Mouse (Mus musculus): ENCODE data around the gene Tfr2.

Gene Tfr2

GRCm38 (mm10) chr5:137537461-137537860, 32.2 kb upstream of the Tfr2 start:
- no peak for DNase-seq (ENCODE audit: low read depth, low spot score)

- DNase-seq (ENCODE audit: low read depth, low spot score) = no peak
These were observed 30.3 kb upstream of the Tfr2 start for GRCm38 (mm10) chr5:137539291-137539801.

- no peak for DNase-seq (ENCODE audit: low read depth, low spot score)
These were observed 28.6 kb upstream of the Tfr2 start for GRCm38 (mm10) chr5:137540991-137541390.

DNA sequence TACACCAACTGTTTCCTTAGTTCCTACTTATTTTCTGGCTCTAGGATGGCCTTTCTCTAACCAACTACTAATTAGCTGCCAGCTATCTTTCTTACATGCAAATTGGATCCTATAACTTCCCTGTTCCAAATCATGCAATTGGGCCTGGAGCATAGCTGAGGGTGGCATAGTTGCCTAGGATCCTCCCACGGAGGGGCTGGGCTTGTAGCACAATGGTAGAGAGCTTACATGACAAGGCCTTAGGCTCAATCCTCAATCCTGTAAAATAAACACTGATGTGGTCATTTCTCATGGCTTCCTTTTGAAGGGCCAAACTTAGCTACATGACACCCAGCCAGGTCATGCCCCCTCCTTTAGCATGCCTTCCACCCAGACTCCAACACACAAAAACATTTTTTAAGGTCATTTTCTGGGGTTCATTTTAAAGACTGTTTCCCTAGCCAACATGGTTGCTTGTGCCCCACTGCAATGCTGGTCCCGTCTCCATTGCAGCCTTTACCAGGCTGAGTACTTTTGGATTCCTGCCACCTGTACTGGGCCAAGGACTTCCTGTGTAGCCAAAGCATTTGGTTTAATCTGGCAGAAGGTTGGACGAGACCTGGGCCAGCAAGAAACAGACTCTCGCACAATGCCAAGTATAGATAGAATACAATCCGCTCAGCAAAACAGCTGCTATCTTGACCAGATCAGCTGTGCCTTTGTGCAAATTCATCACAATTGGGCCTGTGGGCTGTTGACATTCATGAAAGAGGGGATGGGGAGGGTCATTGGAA, 27.7 kb upstream of the Tfr2 start:
- DNase-seq (ENCODE audit: low read depth, low spot score) = no peak

- DNase-seq (ENCODE audit: low read depth, low spot score) = no peak
These were observed 24.7 kb upstream of the Tfr2 start for GRCm38 (mm10) chr5:137544926-137545325.

DNA sequence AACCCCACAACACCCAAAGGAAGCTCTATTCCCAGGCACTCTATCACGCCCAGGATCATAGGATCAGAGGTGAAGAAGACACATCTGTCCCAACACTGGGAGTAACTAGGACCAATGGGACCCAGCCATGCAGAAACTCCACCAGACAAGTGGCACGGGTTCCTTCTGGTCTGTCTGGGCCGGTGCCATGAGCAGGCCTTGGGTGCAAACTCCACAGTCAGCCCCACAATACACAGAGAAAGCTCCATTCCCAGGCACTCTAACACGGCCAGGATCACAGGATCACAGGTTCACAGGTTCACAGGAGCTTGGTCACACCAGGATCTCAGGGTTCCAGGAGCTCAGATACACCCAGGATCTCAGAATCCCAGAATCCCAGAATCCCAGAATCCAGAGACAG, 24.0 kb upstream of the Tfr2 start:
- no peak for DNase-seq (ENCODE audit: low read depth, low spot score)

GRCm38 (mm10) chr5:137549840-137550239, 19.8 kb upstream of the Tfr2 start:
- no peak for DNase-seq (ENCODE audit: low read depth, low spot score)

- no peak for DNase-seq (ENCODE audit: low read depth, low spot score)
These were observed 18.5 kb upstream of the Tfr2 start for GRCm38 (mm10) chr5:137551119-137551518.

GRCm38 (mm10) chr5:137553000-137553399, 16.6 kb upstream of the Tfr2 start:
- DNase-seq (ENCODE audit: low read depth, low spot score) = no peak

- no peak for DNase-seq (ENCODE audit: low read depth, low spot score)
These were observed 16.2 kb upstream of the Tfr2 start, which contains the start of gene Actl6b for GRCm38 (mm10) chr5:137553411-137553837. Gene Actl6b (plus strand): TSS chr5:137553517.

GRCm38 (mm10) chr5:137553898-137554297, 15.7 kb upstream of the Tfr2 start:
- no peak for DNase-seq (ENCODE audit: low read depth, low spot score)

DNA sequence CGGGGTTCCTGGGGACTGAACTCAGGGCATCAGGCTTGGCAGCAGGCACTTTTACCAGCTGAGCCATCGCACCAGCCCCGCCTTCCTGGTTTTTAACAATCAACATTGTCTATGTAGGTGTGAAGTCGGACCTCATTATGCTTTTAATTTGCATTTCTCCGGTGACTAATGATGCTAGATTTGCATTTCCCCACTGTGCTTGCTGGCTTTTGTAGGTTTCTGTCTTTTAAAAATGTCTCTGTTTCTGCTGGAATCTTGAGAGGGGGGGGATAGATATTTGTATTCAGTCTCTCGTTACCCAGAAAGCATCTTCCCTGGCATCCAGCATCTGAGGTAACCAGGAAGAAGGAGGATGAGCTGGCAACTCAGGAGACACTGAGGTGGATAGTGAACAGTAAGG, 8.1 kb upstream of the Tfr2 start:
- DNase-seq (ENCODE audit: low read depth, low spot score) = no peak

GRCm38 (mm10) chr5:137562965-137563364, 6.7 kb upstream of the Tfr2 start:
- no peak for DNase-seq (ENCODE audit: low read depth, low spot score)

- no peak for DNase-seq (ENCODE audit: low read depth, low spot score)
These were observed 3.9 kb upstream of the Tfr2 start for GRCm38 (mm10) chr5:137565744-137566143.

DNA sequence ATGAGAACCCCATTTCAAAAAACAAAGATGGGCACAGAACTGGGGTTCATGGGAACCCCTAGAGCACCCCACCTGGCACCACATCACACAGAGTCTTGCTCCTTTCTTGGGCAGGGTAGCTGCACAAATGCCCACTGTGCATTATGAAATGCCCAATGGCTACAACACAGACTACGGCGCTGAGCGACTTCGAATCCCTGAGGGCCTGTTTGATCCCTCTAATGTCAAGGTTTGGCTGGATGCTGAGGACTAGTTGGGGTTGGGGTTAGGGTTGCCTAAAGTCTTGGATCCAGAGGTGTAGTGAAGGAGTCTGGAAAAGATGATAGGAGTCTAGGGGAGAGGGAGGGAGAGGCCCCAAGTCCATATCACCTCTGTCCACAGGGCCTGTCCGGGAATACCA, 3.2 kb upstream of the Tfr2 start:
- no peak for DNase-seq (ENCODE audit: low read depth, low spot score)

GRCm38 (mm10) chr5:137568223-137568798, 1.3 kb upstream of the Tfr2 start:
- no peak for DNase-seq (ENCODE audit: low read depth, low spot score)

GRCm38 (mm10) chr5:137569031-137569430, 609 bp upstream of the Tfr2 start:
- no peak for DNase-seq (ENCODE audit: low read depth, low spot score)

- no peak for DNase-seq (ENCODE audit: low read depth, low spot score)
These were observed 541 bp downstream of the Tfr2 start for GRCm38 (mm10) chr5:137570181-137570580.

DNA sequence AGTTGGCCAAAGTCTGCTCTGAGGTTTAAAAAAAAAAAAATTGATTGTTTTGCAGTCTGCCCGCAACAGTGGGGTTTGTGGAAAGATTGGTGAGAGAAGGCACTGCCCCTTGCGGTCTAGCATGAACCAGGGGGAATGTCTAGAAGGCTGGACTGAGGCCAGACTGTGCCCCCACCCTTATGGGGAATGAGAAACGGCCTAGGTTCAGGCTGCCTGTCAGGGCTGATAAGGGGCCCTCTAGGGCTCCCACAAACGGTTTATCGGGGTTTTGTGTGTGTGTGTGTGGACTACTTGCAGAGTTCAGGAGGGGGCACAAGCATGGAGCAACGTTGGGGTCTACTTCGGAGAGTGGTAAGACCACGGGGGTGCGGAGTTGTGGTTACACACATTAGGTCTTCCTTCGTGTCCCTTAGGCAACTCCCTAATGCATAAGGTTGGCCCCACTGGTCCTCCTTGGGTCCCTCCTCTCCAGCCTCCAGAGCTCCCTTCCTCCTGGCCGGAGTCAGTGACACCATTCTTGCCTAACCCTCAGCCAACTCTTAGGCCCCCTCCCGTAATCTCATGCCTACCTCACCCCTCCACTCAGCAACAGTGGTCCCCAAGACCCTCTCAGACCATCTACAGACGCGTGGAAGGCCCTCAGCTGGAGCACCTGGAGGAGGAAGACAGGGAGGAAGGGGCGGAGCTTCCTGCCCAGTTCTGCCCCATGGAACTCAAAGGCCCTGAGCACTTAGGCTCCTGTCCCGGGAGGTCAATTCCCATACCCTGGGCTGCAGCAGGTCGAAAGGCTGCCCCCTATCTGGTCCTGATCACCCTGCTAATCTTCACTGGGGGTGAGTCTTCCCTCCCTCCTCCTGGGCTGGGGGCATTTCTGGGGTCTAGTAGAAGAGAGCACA, 1.3 kb downstream of the Tfr2 start:
- DNase-seq (ENCODE audit: low read depth, low spot score) = no peak

- DNase-seq (ENCODE audit: low read depth, low spot score) = no peak
These were observed 4.8 kb downstream of the Tfr2 start for GRCm38 (mm10) chr5:137574470-137574901.

- DNase-seq (ENCODE audit: low read depth, low spot score) = no peak
These were observed 10.6 kb downstream of the Tfr2 start for GRCm38 (mm10) chr5:137580246-137580645.

DNA sequence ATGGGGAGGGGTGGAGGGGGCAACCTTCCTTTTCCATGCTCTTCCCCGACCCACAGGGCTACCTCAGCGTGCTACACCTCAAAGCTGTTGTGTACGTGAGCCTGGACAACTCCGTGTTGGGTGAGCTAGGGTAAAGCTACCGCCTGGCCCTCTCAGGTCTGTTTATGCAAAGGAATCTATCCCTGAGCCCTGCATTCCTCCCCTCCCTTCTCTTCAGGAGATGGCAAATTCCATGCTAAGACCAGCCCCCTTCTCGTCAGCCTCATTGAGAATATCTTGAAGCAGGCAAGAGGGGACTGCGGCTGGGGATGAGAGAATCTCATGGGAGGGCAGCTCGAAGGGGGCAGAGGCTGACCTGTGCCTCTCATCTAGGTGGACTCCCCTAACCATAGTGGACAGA, 13.1 kb downstream of the Tfr2 start:
- DNase-seq (ENCODE audit: low read depth, low spot score) = no peak

Data from skeletal muscle tissue, adult 2 months (tissue).